In the genomic region with DNA sequence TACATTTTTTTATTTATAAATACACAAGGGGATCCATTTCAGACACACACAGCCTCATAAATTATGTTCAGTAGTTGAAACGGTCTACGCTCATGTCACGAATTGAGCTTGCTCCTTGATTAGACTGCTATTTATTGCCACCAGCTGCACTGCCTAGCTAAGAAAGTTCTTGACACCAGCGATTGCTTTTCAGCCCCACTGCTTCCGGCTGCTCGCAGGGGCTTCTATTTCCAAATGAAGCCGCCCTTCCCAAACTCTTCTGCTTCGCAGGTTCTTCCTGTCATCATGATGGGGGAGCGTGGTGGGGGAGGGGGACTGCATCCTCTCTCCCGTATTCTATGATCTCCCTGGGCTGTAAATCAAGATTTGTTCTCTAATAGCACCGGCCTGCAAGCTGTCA, we compare ENCODE assay signal across 9 mouse cellular contexts.
A peak's percentile ranks its signal among the peaks of the same experiment; 100 is the strongest.
DNase-seq lines count a peak whose midpoint lies in the region; ATAC-seq and TF ChIP-seq lines count a peak whose summit lies in the region.
"Had no signal": no experiment of that assay in that cellular context is flagged by ENCODE, and none has a peak within 500 bp of the region (broad histone marks: within the 10 kb centered on the region; RNA-seq: fewer than 3 reads in every experiment).

No protein-coding gene starts in this region.

- ATAC-seq in midbrain, embryonic 16.5 days = peak; percentile 42; the same call in 1 of the 2 replicates
- ATAC-seq in midbrain, embryonic 15.5 days (replicated peaks) = no peak

- no peaks in the 10 kb centered on the region for H3K9me3 ChIP-seq in midbrain, embryonic 16.5 days (replicated peaks; ENCODE audit: control insufficient read depth, low read length, poor library complexity, severe bottlenecking)
- no peaks in the 10 kb centered on the region for H3K9me3 ChIP-seq in midbrain, embryonic 15.5 days

- 56% methylated on average over 11 of the region's 11 CpGs for WGBS in midbrain, embryonic 16.5 days
- 56% methylated on average over 11 of the region's 11 CpGs for WGBS in midbrain, embryonic 15.5 days
- WGBS in olfactory bulb, adult 2 months = 17% methylated on average over 11 of the region's 11 CpGs

- H3K4me3 ChIP-seq in midbrain, embryonic 16.5 days (ENCODE audit: low read depth, low read length) = no peak overlapping the region
- H3K4me3 ChIP-seq in midbrain, embryonic 15.5 days = no peak overlapping the region
- no peak overlapping the region for H3K4me3 ChIP-seq in olfactory bulb, adult 2 months (ENCODE audit: insufficient read depth, low read depth, low read length)

- no peak overlapping the region for H3K27ac ChIP-seq in midbrain, embryonic 16.5 days (ENCODE audit: low read length)
- no peak overlapping the region for H3K27ac ChIP-seq in midbrain, embryonic 15.5 days
- peak overlapping the region; percentile 90 for H3K27ac ChIP-seq in olfactory bulb, adult 2 months (ENCODE audit: insufficient read depth, low read depth, low read length)

- no peaks in the 10 kb centered on the region for H3K36me3 ChIP-seq in midbrain, embryonic 16.5 days (ENCODE audit: control insufficient read depth, insufficient read depth, low read length)
- no peaks in the 10 kb centered on the region for H3K36me3 ChIP-seq in midbrain, embryonic 15.5 days (replicated peaks)

- no peak overlapping the region; the same call in 1 of the 2 replicates for H3K4me2 ChIP-seq in midbrain, embryonic 16.5 days (ENCODE audit: low read length)
- no peak overlapping the region for H3K4me2 ChIP-seq in midbrain, embryonic 15.5 days

- no peaks in the 10 kb centered on the region for H3K27me3 ChIP-seq in midbrain, embryonic 16.5 days (ENCODE audit: control insufficient read depth, insufficient read depth, low read depth, low read length)
- no peaks in the 10 kb centered on the region for H3K27me3 ChIP-seq in midbrain, embryonic 15.5 days (replicated peaks)

- TF ChIP-seq POLR2A in olfactory bulb, adult 2 months (IDR thresholded peaks at IDR 0.05; ENCODE audit: insufficient read depth, low read depth, low read length) = no peak

- no peak for TF ChIP-seq CTCF in olfactory bulb, adult 2 months (IDR thresholded peaks at IDR 0.05; ENCODE audit: insufficient read depth, low read depth, low read length)

- peaks cover 2% of the 10 kb centered on the region; the same call in 1 of the 2 replicates for H3K4me1 ChIP-seq in midbrain, embryonic 16.5 days (ENCODE audit: control insufficient read depth, insufficient read depth, low read length)
- H3K4me1 ChIP-seq in midbrain, embryonic 15.5 days = no peaks in the 10 kb centered on the region
- peaks cover 7% of the 10 kb centered on the region for H3K4me1 ChIP-seq in olfactory bulb, adult 2 months (ENCODE audit: control insufficient read depth, insufficient read depth, low read length)

- DNase-seq in heart, adult 8-10 months (ENCODE audit: low spot score) = peak; percentile 1
- DNase-seq in heart, adult 9 months (ENCODE audit: low spot score in 2 of 2) = no peak
- DNase-seq in hindlimb bud, embryonic 11.5 days (ENCODE audit: extremely low spot score, low read depth, low spot score) = peak; percentile 24
- DNase-seq in gastrocnemius, adult 8-10 months (ENCODE audit: low spot score in 2 of 2) = no peak
- no peak for DNase-seq in MN1 (ENCODE audit: low spot score)
- DNase-seq: lung, postnatal 14 days had no signal

- no peak overlapping the region for H3K9ac ChIP-seq in midbrain, embryonic 16.5 days (ENCODE audit: low read depth, low read length)
- H3K9ac ChIP-seq in midbrain, embryonic 15.5 days = no peak overlapping the region

Comparison
In these comparisons a context has a peak if more than half of its experiments do, and no peak if none do; other contexts are left out.
1. DNase-seq: peak in heart, adult 8-10 months (single experiment) and hindlimb bud, embryonic 11.5 days (single experiment); none in heart, adult 9 months (0 of 2), gastrocnemius, adult 8-10 months (0 of 2) and MN1 (single experiment).